Mouse (Mus musculus): ENCODE data around the gene Krtap27-1.

Gene Krtap27-1

GRCm38 (mm10) chr16:88671571-88671970 lies at the start of gene Krtap27-1:
TSS of gene Krtap27-1 (minus strand) at chr16:88671671.
- no peak for DNase-seq (ENCODE audit: low spot score)

GRCm38 (mm10) chr16:88720031-88720430 lies 48.6 kb upstream of the Krtap27-1 start:
- DNase-seq (ENCODE audit: low spot score): no peak

- no peak for DNase-seq (ENCODE audit: low spot score)
Measured at GRCm38 (mm10) chr16:88716549-88716948, 45.1 kb upstream of the Krtap27-1 start.

DNA sequence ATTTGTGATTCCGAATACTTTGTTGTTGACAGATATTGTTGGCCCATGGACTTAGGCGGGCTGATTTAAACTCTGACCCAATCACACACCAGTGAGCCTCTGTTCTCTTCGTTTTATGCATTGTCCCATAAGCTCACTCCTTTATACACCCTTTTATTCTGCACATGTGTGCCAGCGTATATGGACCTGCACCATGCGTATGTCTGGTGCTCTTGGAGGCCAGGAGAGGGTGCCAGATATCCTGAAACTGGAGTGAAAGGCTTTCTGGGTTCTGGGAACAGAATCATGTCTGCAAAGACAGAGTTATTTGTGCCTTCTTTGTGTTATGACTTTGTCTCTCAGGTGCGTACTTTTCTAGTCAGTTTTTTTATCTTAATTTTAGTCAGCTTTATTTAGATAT lies 39.8 kb upstream of the Krtap27-1 start:
- no peak for DNase-seq (ENCODE audit: low spot score)

DNA sequence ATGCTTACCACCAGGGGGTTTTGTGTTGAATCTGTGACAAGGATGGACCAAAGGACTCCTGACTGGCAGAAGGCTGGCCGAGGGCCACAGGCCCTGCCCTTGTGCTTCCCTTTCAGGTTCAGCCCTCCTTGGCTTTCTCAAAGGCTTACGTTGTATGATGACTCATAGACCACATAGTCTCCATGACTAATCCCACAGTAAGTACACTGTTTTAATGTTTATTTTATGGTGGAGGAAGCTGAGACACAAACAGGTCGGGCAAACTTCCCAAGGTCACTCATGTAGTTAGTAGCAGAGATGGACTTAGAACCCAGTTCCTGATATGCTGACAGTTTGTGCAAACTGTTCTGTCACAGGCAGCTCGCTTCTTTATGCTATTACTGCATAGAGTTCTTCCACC lies 39.3 kb upstream of the Krtap27-1 start:
- DNase-seq (ENCODE audit: low spot score): no peak

DNA sequence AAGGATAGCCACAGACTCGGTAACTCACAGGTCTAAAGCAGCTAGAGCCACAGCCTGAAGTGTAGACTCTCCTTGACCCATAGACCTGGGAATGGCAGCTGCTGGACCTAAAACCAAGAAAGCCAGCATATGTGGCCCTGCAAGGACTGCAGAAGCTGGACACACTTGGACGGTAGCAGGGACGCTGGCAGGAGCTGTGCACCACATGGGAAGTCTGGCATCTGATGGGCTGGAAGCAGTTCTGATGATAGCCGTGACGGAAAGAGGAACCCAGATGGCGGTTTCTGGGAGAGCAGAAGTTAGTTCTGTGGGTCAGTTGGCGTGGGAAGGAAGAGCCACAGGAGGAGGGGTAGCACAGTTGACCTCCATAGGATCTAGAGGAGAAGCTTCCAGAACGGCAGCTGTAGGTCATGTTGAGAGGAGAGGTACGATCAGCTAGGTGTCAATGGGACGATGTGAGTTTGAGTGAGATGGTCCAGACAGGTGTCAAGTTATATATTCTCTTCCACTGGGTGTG lies 36.1 kb upstream of the Krtap27-1 start, which contains the start of gene 2310061N02Rik:
2310061N02Rik (minus strand) TSS at position 467 of the 517 bp plus-strand sequence.
- DNase-seq (ENCODE audit: low spot score): no peak

DNA sequence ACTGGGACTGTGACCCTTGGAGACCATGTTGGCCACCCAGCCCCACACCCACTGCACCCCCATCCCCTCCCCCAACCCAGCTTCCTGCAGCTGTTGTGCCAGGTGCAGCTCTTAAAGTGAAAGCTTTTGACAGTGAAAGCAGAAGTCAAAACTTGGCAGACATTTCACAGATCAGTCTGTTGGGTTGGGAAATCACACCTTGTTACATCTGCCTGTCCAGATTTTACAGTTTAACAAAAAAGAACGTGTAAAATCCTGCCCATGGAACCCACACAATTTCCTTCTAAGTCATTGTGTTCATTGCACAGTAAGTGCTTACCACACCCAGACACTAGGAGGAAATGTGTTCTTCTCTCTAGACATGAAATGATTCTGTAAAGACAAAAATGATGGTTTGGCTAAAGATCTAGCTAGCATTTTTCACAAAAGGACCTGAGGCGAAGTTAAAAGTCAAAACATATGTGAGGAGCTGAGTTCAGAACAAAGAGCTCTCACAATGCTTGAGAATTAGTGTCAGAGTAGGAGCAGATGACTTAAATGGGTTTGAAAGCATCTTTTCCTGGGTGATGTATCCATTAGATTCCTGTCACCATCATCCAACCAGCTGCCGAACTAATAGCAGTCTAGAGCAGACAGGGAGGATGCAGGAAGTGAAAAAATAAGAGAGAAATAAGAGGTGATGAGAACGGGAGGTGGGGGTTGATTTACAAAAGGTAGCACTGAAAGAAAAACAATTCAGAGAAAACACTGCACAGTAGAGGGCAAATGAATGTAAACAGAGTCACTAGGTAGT lies 29.8 kb upstream of the Krtap27-1 start:
- DNase-seq (ENCODE audit: low spot score): no peak

DNA sequence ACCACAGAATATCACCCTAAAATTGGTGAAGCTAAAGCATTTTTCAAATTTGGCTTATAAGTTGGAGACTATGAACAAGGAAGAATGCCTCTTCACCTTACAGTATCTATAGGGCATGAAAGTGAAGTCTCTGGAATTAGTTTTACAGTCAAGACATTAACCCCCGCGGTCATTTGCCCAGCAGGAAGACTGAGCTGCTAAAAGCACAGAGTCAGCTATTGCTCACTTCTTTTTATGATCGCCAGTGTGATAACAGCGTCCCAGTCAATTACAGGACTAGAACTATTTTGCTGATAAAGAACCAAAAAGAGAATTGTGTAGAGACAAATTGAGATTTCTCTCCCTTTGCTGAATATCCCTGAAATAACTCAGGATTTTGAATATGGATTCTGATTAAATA lies 24.8 kb upstream of the Krtap27-1 start:
- DNase-seq (ENCODE audit: low spot score): no peak

DNA sequence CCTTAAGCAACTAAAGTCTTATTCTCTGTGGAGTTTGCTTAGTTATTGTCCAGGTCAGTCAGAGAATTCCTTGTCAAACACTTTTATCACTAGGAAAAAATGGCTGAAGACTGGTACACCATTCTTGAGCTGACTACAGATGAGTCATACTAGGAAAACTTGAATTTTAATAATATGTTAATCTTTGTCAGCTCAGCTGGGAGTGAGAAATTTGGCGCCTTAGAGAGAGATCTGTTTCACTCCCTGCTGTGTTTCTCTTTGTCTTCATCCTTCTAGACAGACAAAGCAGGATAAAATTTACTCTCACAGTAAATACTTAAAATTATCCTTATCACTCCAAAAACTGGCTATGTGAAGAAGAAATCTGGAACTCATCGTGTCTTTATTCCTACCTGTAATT lies 9.8 kb upstream of the Krtap27-1 start:
- DNase-seq (ENCODE audit: low spot score): no peak

DNA sequence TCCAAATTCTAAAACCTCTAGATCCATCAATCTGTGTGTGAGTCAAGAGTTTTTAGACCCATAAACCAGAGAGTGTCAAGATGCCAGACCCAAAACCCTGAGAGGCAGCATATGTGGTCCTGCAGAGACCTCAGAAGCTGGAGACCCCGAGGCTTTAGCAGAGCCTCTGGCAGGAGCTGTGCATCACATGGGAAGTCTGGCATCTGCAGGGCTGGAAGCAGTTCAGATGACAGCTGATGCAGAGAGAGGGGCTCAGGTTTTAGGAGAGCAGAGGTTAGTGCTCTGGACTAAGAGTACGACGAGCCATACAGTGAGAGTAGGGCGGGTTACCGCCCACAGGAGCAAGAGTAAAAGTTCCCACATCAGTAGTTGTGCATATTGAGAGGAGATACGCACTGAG lies 7.6 kb upstream of the Krtap27-1 start:
- DNase-seq (ENCODE audit: low spot score): no peak

DNA sequence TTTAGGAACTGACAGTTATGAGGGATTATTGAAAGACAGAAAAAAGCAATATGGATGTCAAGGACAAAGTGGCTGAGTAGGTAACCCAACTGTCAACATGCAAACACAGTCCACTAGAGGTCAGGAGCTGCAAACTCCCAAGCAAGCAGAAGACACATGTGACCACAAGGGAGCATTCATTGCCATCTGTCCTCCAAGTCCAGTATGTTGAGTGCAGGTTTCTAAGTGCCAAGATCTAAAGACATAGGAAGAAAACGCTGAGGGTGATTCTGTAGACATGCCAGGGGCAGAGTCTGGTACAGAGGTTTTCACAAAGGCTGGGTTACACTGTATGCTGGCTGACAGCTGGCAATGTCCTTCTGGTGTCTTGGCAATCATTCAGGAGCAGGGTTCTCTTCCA lies 14.0 kb downstream of the Krtap27-1 start:
- DNase-seq (ENCODE audit: low spot score): no peak

DNA sequence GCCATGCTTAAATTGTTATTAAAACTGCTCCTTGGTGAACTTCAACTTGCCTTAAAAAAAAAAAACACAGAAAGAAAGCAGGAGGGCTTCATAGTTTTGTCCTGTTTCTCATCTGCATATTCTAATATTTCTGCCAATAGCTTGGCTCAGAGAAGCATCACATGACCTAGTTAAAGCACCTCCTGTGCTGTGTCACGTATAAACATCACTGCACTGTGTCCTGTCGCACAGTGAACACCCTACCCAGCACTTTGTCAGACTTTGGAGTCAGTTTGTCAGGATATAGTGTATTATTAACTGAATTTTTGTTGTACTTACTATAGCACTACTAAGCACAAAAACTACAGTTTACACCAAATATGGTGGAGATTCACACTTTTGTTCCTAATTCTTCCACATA lies 19.5 kb downstream of the Krtap27-1 start:
- no peak for DNase-seq (ENCODE audit: low spot score)

DNA sequence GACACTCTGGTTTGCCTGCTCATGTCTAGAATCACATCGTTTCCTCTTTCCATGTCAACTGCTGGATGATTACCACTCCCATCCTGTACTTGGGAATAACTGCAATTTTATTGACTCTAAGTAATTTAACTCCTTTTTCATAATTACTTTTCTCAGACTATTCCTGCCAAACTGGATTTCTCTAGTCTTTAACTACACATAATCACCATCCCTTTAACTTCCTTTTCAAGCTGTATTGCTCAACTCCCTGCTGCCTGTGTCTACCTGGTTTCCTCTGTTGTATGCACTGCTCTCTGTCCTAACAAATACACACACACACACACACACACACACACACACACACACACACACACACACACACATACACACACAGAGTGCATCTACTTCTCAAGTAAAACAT lies 20.4 kb downstream of the Krtap27-1 start:
- DNase-seq (ENCODE audit: low spot score): no peak

DNA sequence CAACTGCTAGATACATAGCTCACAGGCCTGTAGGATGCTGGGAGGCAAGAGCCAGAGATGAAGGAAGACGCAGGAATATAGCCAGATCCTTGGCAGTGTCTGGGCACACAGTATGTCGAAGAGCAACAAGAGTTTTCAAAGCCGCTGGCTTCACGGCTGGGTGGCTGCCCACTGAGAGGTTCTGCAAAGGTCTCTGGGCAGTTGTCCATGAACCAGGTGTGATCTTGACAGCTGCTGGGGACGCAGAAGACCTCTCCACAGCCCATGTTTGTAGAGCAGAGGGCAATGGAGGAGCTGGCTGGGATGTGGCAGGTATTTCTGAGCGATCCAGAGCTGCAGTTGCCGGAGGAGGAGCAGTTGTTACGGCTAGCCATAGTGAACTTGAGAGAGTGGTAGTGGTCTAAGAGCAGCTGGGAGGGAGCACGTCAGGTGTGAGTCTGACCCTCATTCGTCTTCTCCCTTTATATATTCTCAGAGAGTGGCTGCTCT lies 24.1 kb downstream of the Krtap27-1 start, which contains the start of gene Krtap26-1:
Krtap26-1 (minus strand) TSS at position 439 of the 489 bp plus-strand sequence.
- DNase-seq (ENCODE audit: low spot score): no peak

GRCm38 (mm10) chr16:88646366-88647111 lies 24.9 kb downstream of the Krtap27-1 start:
- no peak for DNase-seq (ENCODE audit: low spot score)

DNA sequence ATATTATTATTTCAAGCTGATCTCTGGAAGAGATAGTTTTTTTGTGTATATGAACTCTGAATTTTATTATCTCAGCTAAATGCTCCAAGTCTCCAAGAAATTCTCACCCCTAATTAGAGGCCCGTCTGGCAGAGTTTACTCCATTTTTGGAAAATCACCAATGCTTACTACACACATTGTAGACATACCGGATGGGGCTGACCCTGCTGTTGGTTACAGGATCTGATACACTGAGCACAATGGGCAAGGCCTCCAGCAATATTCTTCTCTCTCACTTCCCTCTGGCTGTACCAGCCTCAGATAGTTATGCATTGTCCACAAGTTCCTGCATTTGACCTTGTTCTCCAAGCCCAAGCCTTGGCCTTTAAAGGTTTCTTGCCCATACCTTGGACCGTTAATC lies 31.4 kb downstream of the Krtap27-1 start:
- DNase-seq (ENCODE audit: low spot score): no peak

- DNase-seq (ENCODE audit: low spot score): no peak
Measured at GRCm38 (mm10) chr16:88635142-88635541, 36.3 kb downstream of the Krtap27-1 start.

GRCm38 (mm10) chr16:88631474-88631873 lies 40.0 kb downstream of the Krtap27-1 start:
- no peak for DNase-seq (ENCODE audit: low spot score)

- no peak for DNase-seq (ENCODE audit: low spot score)
Measured at GRCm38 (mm10) chr16:88627566-88627965, 43.9 kb downstream of the Krtap27-1 start, which contains the start of gene 2310079G19Rik. TSS of gene 2310079G19Rik (minus strand) at chr16:88627666.

All from ovary, postnatal 36 days (tissue).